Mouse (Mus musculus): ENCODE measurements around the gene Gm9573.

Gm9573 gene

DNA sequence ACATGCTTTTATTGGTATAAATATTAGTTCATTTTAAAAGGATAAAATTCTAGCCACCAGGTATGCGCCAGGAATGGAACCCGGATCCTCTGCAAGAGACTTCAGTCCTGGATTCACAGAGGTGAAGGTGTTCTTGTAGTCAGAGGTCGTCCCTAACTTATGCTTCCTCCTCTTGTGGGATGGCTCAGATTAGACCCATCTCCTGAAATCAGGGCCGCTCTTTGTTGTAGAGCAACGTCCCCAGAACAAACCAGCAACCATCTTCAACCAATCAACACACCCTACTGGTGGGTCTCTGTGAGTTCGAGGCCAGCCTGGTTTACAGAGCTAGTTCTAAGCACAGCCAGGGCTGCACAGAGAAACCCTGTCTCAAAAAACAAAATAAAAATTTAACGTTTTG, 32.0 kb downstream of the Gm9573 start:
- in situ Hi-C loops (cut with MboI, MseI): no loop called here

DNA sequence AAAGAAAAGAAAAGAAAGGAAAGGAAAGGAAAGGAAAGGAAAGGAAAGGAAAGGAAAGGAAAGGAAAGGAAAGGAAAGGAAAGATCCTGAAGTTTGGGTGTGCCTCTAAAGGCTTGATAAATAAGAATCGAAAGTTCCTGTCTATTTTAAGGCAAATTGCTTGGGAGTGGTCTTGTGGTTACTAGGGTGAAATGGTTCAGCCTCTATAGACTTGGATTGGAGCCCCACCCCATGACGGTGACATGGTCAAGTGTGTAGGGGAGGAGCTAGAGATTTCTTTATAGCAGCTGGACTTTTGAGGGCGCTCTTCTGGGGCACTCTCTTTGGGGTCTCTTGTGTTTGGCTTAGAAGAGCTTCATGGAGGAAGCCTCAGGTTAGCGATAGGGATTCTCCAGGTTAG, 32.7 kb downstream of the Gm9573 start:
- in situ Hi-C loops (cut with MboI, MseI): no loop called here

- in situ Hi-C loops (cut with MboI, MseI): no loop called here
These were observed 34.3 kb downstream of the Gm9573 start for GRCm38 (mm10) chr17:35592131-35592530.

DNA sequence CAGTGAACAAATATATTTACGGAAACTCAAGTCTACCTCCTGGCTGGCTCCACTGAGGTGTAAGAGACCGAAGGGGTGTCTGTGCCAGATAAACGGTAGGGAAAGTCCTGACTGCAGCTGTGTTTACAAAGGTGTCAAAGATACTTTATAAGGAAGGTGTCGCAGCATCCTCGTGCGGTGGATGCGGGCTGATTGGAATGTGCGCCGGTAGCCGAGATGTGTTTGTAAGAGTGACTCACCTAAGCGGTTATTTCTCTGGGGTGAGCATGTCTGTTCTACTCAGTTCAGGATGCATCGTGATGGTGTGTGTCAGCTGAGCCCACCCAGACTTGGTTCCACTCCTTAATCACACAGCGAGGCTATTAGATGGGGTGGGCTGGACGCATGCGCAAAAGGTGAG, 34.7 kb downstream of the Gm9573 start:
- in situ Hi-C loops (cut with MboI, MseI): no loop called here

- in situ Hi-C loops (cut with MboI, MseI): no loop called here
These were observed 35.2 kb downstream of the Gm9573 start for GRCm38 (mm10) chr17:35591219-35591578.

DNA sequence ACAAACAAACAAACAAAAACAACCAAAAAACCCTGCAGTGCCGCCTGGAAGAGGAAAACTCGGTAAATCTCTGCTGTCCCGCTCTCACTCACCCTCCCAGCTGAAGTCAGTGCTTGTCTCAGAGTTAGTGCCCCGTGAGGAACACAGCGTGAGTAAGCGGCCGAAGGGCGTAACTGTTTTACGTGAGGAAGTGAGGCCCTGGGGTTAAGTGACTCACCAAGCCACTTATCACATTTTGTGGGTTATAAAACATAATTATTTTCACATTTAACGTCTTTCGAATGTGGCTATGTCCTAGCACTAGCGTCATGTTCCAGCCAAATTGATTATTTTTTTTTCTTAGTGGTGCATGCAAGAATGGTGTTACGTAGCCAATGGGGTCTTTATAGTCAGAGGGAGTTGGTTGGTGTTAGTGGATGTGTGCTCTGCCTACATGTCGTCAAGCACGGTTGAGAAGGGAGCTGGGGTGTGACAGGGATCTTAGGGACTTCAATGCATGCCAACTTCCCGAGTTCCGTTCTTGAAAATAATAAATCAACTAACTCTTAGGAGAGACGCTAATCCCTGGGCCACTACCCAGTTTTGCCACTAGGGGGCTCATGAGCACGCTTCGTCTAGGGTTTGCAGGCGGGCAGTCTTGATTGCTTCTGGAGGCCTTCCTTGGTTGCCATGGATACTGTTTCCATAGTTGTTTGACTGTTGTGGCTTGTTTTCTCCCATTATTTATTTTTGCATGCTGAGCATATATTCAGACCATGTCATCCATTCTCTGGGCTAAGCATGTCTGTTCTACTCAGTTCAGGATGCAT, 35.8 kb downstream of the Gm9573 start:
- in situ Hi-C loops (cut with MboI, MseI): no loop called here

DNA sequence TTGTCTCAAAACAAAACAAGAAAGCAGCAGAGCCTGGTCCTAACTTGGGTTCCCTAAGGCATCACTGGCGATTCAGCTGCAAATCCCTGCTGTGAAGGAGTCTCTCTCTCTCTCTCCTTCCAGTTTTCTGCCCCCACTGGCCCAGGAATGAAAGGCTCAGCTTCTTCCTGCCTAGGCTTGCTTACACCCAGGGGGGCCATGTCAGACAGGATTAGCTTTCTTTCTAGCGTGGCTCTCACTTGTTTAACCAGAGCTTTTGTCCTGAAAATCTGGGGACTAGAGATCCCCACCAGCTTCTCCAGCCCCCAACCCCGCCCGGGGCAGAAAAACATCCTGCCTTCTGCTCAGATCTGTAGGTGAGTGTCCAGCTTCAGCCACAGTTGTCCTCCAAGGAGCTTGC, 38.0 kb downstream of the Gm9573 start:
- in situ Hi-C loops (cut with MboI, MseI): no loop called here

DNA sequence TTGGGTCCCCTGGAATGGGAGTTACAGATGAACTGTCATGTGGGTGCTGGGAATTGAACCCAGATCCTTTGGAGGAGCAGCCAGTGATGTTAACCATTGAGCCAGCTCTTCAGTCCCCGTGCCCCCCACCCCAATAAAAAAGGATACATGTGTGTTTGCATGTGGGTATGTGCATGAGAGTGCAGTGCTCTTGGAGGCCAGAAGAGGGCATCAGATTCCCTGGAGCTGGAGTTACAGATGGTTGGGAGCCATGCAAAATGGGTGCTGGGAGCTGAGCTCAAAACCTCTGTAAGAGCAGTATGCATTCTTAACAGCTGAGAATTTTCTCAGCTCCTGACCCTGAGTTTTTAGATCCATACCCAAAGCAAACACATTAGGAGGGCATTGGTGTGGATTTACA, 39.1 kb downstream of the Gm9573 start:
- in situ Hi-C loops (cut with MboI, MseI): no loop called here

DNA sequence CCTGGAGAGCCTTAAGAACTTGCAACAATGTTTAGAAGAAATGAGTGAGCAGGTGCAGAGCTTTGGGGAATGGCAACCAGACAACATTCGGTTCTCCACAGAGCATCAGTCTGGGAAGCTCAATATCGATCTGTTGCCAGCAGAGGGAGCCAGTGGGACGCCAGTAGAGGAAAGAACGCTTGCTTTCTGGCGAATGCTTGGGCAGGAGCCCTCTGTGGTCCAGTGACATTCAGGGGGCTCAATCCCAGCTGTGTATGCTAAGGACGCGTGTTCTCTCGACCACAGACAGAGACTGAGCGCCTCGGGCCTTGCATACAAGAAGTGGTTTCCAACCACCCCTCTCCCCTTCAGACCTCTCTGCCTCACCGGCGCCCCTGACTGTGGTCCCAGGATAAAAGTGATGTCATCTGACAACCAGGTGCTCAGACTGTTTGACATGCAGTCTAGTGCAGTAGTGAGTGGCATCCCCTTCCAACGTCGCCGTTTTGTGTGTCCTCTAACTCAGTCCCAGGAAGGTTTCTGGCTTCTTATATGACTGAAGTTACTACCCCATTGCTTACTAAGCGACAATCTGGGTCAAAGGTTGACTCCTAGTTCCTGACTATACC, 42.0 kb downstream of the Gm9573 start:
- in situ Hi-C loops (cut with MboI, MseI): no loop called here

DNA sequence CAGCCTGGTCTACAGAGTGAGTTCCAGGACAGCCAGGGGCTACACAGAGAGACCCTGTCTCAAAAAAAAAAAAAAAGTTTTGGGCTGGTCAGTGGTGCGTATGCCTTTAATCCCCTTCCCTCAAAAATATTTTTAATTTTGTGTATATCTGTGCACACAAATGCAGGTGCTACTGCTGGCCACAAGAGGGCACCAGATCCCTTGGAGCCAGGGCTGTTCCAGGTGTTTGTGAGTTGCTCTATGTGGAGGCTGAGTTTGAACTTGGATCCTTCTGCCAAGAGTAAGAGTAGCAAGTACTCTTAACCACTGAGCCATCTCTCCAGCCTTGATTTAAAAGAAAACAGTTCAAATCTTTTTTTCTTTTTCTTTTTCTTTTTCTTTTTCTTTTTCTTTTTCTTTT, 43.5 kb downstream of the Gm9573 start:
- in situ Hi-C loops (cut with MboI, MseI): no loop called here

GRCm38 (mm10) chr17:35578211-35578610, 48.2 kb downstream of the Gm9573 start:
- in situ Hi-C loops (cut with MboI, MseI): no loop called here

GRCm38 (mm10) chr17:35571477-35571876, 55.0 kb downstream of the Gm9573 start:
- in situ Hi-C loops (cut with MboI, MseI): no loop called here

DNA sequence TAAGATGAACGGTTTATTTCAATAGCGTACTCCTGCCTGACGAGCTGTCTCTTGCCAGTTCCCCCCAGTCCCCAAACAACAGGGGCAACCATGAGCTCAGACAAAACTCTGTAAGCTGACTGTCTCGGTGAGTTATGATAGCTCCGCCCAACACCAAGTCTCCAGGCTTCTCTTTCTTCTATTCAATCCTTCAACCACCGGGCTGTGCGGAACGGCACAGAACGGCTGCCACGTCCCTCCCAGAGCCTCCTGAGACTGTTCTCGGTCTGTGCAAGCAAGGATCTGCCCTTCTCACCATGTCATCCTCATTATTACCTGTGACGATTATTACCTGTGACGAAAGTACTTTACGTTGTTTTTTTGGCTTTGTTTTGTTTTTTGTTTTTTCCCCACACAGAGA, 55.6 kb downstream of the Gm9573 start:
- in situ Hi-C loops (cut with MboI, MseI): no loop called here

GRCm38 (mm10) chr17:35569091-35569944, 57.1 kb downstream of the Gm9573 start:
- in situ Hi-C loops (cut with MboI, MseI): no loop called here

Data from regulatory T cell (primary cell).